Mouse (Mus musculus) brain, embryonic 14.5 days (tissue): Measurements from ENCODE around the gene Nt5c2.

Experiments
- CTCF ChIP-seq: fragments of 200-500 bp; IDR thresholded peaks from 2 replicates; pipeline ENCODE4 v1.5.1; 2012; ENCODE audit warnings: inconsistent platforms, mild to moderate bottlenecking, moderate library complexity, borderline replicate concordance; ENCODE audit not compliant: insufficient read depth, insufficient read length; ENCODE audit errors: extremely low read depth
- POLR2A ChIP-seq: fragments of 200-500 bp; IDR thresholded peaks from 2 replicates; pipeline ENCODE4 v1.6.1; 2012; ENCODE audit warnings: mild to moderate bottlenecking, inconsistent platforms, borderline replicate concordance; ENCODE audit not compliant: poor library complexity, insufficient read depth, insufficient read length, severe bottlenecking; ENCODE audit errors: extremely low read depth

GRCm38 (mm10) chr19:46952986-46953385 lies 62.0 kb downstream of the Nt5c2 start:
- TF ChIP-seq POLR2A (no peak), CTCF (no peak)
